Mouse (Mus musculus) thymus, adult 18-20 months (tissue): ENCODE data around the gene Vmn1r40.

Experiments
- DNase-seq, 2 experiments: peaks; one replicate each; pipeline ENCODE4 v3.0.0; 2022; ENCODE audit warnings: mixed read lengths in 2 of 2

Gene Vmn1r40

GRCm38 (mm10) chr6:89707240-89707639 is at the start of gene Vmn1r40:
Vmn1r40 (plus strand) TSS chr6:89707540.
- no peak for DNase-seq

GRCm38 (mm10) chr6:89658342-89658741 is 49.0 kb upstream of the Vmn1r40 start:
- no peak for DNase-seq

- DNase-seq: no peak
These were observed 48.4 kb upstream of the Vmn1r40 start for GRCm38 (mm10) chr6:89658931-89659330.

GRCm38 (mm10) chr6:89659692-89660423 is 47.5 kb upstream of the Vmn1r40 start:
- no peak for DNase-seq

GRCm38 (mm10) chr6:89660490-89660889 is 46.9 kb upstream of the Vmn1r40 start:
- DNase-seq: no peak

GRCm38 (mm10) chr6:89662521-89662920 is 44.8 kb upstream of the Vmn1r40 start:
- no peak for DNase-seq

GRCm38 (mm10) chr6:89665155-89665554 is 42.2 kb upstream of the Vmn1r40 start:
- DNase-seq: no peak

GRCm38 (mm10) chr6:89665667-89666066 is 41.7 kb upstream of the Vmn1r40 start:
- no peak for DNase-seq

- DNase-seq: no peak
These were observed 40.4 kb upstream of the Vmn1r40 start for GRCm38 (mm10) chr6:89666976-89667375.

- no peak for DNase-seq
These were observed 37.8 kb upstream of the Vmn1r40 start for GRCm38 (mm10) chr6:89669556-89669955.

GRCm38 (mm10) chr6:89671431-89671830 is 35.9 kb upstream of the Vmn1r40 start:
- DNase-seq: no peak

GRCm38 (mm10) chr6:89672641-89673040 is 34.7 kb upstream of the Vmn1r40 start:
- no peak for DNase-seq

GRCm38 (mm10) chr6:89673135-89673780 is 34.1 kb upstream of the Vmn1r40 start:
- no peak for DNase-seq

- no peak for DNase-seq
These were observed 28.8 kb upstream of the Vmn1r40 start for GRCm38 (mm10) chr6:89678522-89678921.

GRCm38 (mm10) chr6:89679291-89679835 is 28.0 kb upstream of the Vmn1r40 start:
- no peak for DNase-seq

- DNase-seq: peak; percentile 30 to 34
These were observed 27.2 kb upstream of the Vmn1r40 start for GRCm38 (mm10) chr6:89680155-89680554.

GRCm38 (mm10) chr6:89684231-89684630 is 23.1 kb upstream of the Vmn1r40 start:
- DNase-seq: no peak

- no peak for DNase-seq
These were observed 20.2 kb upstream of the Vmn1r40 start for GRCm38 (mm10) chr6:89687100-89687499.

- no peak for DNase-seq
These were observed 716 bp upstream of the Vmn1r40 start for GRCm38 (mm10) chr6:89706624-89707023.

- DNase-seq: no peak
These were observed 10.7 kb downstream of the Vmn1r40 start for GRCm38 (mm10) chr6:89718051-89718450.

- no peak for DNase-seq
These were observed 33.1 kb downstream of the Vmn1r40 start, which contains the start of gene Vmn1r41 for GRCm38 (mm10) chr6:89740466-89740865. Vmn1r41 (plus strand) TSS chr6:89740766.

- no peak for DNase-seq
These were observed 35.5 kb downstream of the Vmn1r40 start for GRCm38 (mm10) chr6:89742811-89743210.
